11 mouse cellular contexts compared by ENCODE assay signal in the genomic region with DNA sequence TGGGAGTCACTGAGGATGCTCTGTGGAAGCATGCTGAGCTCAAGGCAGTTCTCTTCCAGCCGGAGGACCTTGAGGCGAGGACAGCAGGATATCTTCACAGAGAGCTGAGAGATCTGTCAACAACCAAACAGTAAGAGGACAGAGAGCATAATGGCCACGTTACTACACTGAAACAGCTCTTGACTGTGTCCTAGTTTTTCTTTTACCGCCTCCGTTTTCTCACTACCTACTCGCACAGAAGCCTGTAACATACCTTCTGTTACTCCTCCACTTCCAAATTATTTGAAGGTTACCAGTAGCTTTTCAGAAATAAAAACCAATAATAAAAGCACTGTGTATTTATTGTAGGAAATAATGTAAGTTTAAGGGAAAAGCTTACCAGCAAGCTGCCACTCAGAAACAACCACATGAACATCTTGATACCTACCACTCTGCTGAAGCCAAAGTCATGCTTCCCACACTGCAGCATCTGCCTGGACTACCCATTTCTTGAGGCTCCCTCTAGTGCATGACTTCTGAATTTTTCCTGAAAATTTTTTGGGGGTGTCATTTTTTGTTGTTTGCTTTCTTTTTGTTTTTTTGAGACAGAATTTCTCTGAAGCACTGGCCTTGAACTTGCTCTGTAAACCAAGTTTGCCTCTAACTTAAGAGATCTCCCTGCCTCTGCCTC. TPM values are rescaled to one million over a fixed set of nuclear protein-coding genes. Genes with fewer than 3 reads are reported as not detected.
DNase-seq lines count a peak whose midpoint lies in the region; TF ChIP-seq lines count a peak whose summit lies in the region.
"Had no signal": no experiment of that assay in that cellular context is flagged by ENCODE, and none has a peak within 500 bp of the region (broad histone marks: within the 10 kb centered on the region; RNA-seq: fewer than 3 reads in every experiment).

No protein-coding gene starts in this region.

- 0 out of 2 replicates have a peak overlapping the region, but pooled peaks have one; percentile 2 for H3K4me3 ChIP-seq in cortical plate, adult 2 months (ENCODE audit: insufficient read depth, low read length)
- H3K4me3 ChIP-seq: forebrain, embryonic 12.5 days; midbrain, embryonic 12.5 days had no signal

- TF ChIP-seq POLR2A in cortical plate, adult 2 months (IDR thresholded peaks at IDR 0.05; ENCODE audit: extremely low read depth, insufficient read depth, low read length), result no peak

- no peak overlapping the region for H3K27ac ChIP-seq in cortical plate, adult 2 months (ENCODE audit: insufficient read depth, low read length)
- H3K27ac ChIP-seq: forebrain, embryonic 12.5 days; midbrain, embryonic 12.5 days had no signal

- peaks cover 7% of the 10 kb centered on the region; the same call in 1 of the 2 replicates for H3K4me1 ChIP-seq in cortical plate, adult 2 months (ENCODE audit: control insufficient read depth, insufficient read depth, low read length)

- DNase-seq in adrenal gland, postnatal 14 days, result peak; percentile 24
- DNase-seq in adrenal gland, adult 8-10 months, result no peak
- DNase-seq in left cerebral cortex, adult 18-20 months (ENCODE audit: low spot score in 2 of 2), result peak; percentile 30 to 40
- no peak for DNase-seq in left cerebral cortex, adult 11 months (ENCODE audit: low spot score)
- DNase-seq in A20 (ENCODE audit: low read depth, low spot score), result peak; percentile 34
- no peak for DNase-seq in cerebellum, postnatal 36 days
- DNase-seq in cerebellum, adult 11 months, result no peak
- DNase-seq: cerebellum, adult 2 months had no signal

- TF ChIP-seq CTCF in cortical plate, adult 2 months (IDR thresholded peaks at IDR 0.05; ENCODE audit: extremely low read depth, insufficient read depth, low read length), result peak; percentile 45

RNA-seq across cellular contexts. Expression of gene Haus2, which starts 3.0 kb away (rescaled TPM):
- total RNA-seq in adrenal gland, postnatal 14 days (2021), result 13.5 and 14.3 TPM in 2 replicates
- total RNA-seq in adrenal gland, adult 8-10 months (2022), result 10 to 100 TPM; 14.4 to 15.4 (median 14.9) TPM
- total RNA-seq in left cerebral cortex, adult 18-20 months (2021), result 10 to 100 TPM; 13.1 to 14.9 TPM
- polyA plus RNA-seq in cortical plate, adult 2 months (2012; rRNA removed), result 17.4 TPM in 2 replicates

RNA-seq across cellular contexts. Expression of gene Lrrc57, which starts 3.2 kb away (rescaled TPM):
- 13.5 and 15.4 TPM in 2 replicates for total RNA-seq in adrenal gland, postnatal 14 days (2021)
- total RNA-seq in adrenal gland, adult 8-10 months (2022), result 10 to 100 TPM; 18.6 to 22.0 (median 21.5) TPM
- total RNA-seq in left cerebral cortex, adult 18-20 months (2021), result 10 to 100 TPM; 43.6 to 44.7 TPM
- 44.1 and 46.4 TPM in 2 replicates for polyA plus RNA-seq in cortical plate, adult 2 months (2012; rRNA removed)

RNA-seq across cellular contexts. Expression of gene Stard9, which starts 22.8 kb away (rescaled TPM):
- 14.0 and 14.4 TPM in 2 replicates for total RNA-seq in adrenal gland, postnatal 14 days (2021)
- 10 to 100 TPM; 15.8 to 28.3 (median 19.3) TPM for total RNA-seq in adrenal gland, adult 8-10 months (2022)
- total RNA-seq in left cerebral cortex, adult 18-20 months (2021), result 1 to 10 TPM; 6.9 to 8.8 TPM
- polyA plus RNA-seq in cortical plate, adult 2 months (2012; rRNA removed), result 13.7 and 14.1 TPM in 2 replicates

RNA-seq across cellular contexts. Expression of gene Snap23, which starts 38.7 kb away (rescaled TPM):
- 55.9 and 56.0 TPM in 2 replicates for total RNA-seq in adrenal gland, postnatal 14 days (2021)
- total RNA-seq in adrenal gland, adult 8-10 months (2022), result 10 to 100 TPM; 54.4 to 73.3 (median 64.1) TPM
- 10 to 100 TPM; 20.0 to 21.1 TPM for total RNA-seq in left cerebral cortex, adult 18-20 months (2021)
- 19.3 TPM in 2 replicates for polyA plus RNA-seq in cortical plate, adult 2 months (2012; rRNA removed)

RNA-seq across cellular contexts. Expression of gene Zfp106, which starts 42.5 kb away (rescaled TPM):
- total RNA-seq in adrenal gland, postnatal 14 days (2021), result 93.3 and 107 TPM in 2 replicates
- 100 to 1,000 TPM in 3 of 4 experiments, 10 to 100 TPM in 1; 98.6 to 120 (median 107) TPM for total RNA-seq in adrenal gland, adult 8-10 months (2022)
- total RNA-seq in left cerebral cortex, adult 18-20 months (2021), result 100 to 1,000 TPM; 168 to 179 TPM
- 76.6 and 77.9 TPM in 2 replicates for polyA plus RNA-seq in cortical plate, adult 2 months (2012; rRNA removed)

Comparison
In these comparisons a context has a peak if more than half of its experiments do, and no peak if none do; other contexts are left out.
1. DNase-seq: peak in adrenal gland, postnatal 14 days (single experiment), left cerebral cortex, adult 18-20 months (2 of 2) and A20 (single experiment); none in adrenal gland, adult 8-10 months (single experiment), left cerebral cortex, adult 11 months (single experiment), cerebellum, postnatal 36 days (0 of 2) and cerebellum, adult 11 months (single experiment).